Mouse (Mus musculus) midbrain, embryonic 10.5 days (tissue): ENCODE data around the gene Ube2f. TPM values are rescaled to one million over a fixed set of nuclear protein-coding genes. Genes with fewer than 3 reads are reported as not detected.

Experiments used
- DNase-seq: peaks from one replicate; pipeline ENCODE4 v3.0.0-alpha.2; 2017; ENCODE audit warnings: low spot score
- H3K27ac ChIP-seq: fragments of 300-500 bp; sonication (generic); replicated peaks from 2 replicates; pipeline ENCODE4 v1.5.1; 2016; ENCODE audit warnings: mild to moderate bottlenecking
- H3K27me3 ChIP-seq: fragments of 300-500 bp; sonication (generic); 2 replicates; pipeline ENCODE4 v1.6.1; 2016; ENCODE audit warnings: low read depth, mild to moderate bottlenecking; ENCODE audit not compliant: poor library complexity, severe bottlenecking
- H3K36me3 ChIP-seq: fragments of 300-500 bp; sonication (generic); 2 replicates; pipeline ENCODE4 v1.6.1; 2016; ENCODE audit warnings: mild to moderate bottlenecking, moderate library complexity
- H3K4me1 ChIP-seq: fragments of 300-500 bp; sonication (generic); 2 replicates; pipeline ENCODE4 v1.6.1; 2016
- H3K4me3 ChIP-seq: fragments of 300-500 bp; sonication (generic); 2 replicates; pipeline ENCODE4 v1.5.1; 2016; ENCODE audit warnings: mild to moderate bottlenecking, moderate library complexity
- H3K9me3 ChIP-seq: fragments of 300-500 bp; sonication (generic); replicated peaks from 2 replicates; pipeline ENCODE4 v1.6.1; 2016; ENCODE audit warnings: mild to moderate bottlenecking
- WGBS: fragments of 180-500 bp; shearing (Covaris S2); methylation state at CpG from one replicate; pipeline ENCODE4 v1.1.7; 2016; 5-methylcytosine and 5-hydroxymethylcytosine counted together
- polyA plus RNA-seq: library from polyadenylated mRNA; unstranded; fragments of >200 nt; fragmentation: Nextera tagmentation; extraction: Ambion mirVana; gene quantifications from 2 replicates; pipeline ENCODE4 v1.2.1, GENCODE M21; 2016

The Ube2f gene
- polyA plus RNA-seq, 1 experiment from 2014 or later = 92.1 TPM

DNA sequence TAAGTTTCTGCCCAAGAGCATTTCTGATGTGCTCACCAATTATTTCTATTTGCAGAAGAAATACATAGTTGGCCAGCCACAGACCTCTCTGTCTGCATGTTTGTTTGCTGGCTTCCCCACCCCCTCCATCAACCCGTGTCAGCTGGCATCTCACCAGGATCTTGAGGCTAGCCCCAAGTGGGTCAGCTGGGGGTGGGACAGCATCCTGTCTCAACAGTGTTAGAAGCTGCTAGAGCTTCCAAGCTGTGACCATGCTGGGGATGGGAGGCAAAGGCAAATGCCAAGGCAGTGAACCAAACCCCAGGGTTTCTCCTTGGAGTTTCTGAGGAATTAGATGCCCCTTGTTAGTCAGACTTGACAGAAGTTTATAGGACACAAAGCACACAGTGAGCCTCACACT lies 34.1 kb upstream of the Ube2f start:
- DNase-seq = no peak
- H3K9me3 ChIP-seq = no peaks in the 10 kb centered on the region
- H3K36me3 ChIP-seq = no peaks in the 10 kb centered on the region
- 73% methylated on average over 1 of the region's 1 CpGs for WGBS
- H3K4me3 ChIP-seq = no peak overlapping the region
- no peak overlapping the region for H3K27ac ChIP-seq
- H3K27me3 ChIP-seq = no peaks in the 10 kb centered on the region
- H3K4me1 ChIP-seq = peaks cover 9% of the 10 kb centered on the region; the same call in 1 of the 2 replicates

- Histone ChIP-seq H3K9me3 (no peaks in the 10 kb centered on the region), H3K36me3 (no peaks in the 10 kb centered on the region), H3K4me1 (peaks cover 9% of the 10 kb centered on the region; the same call in 1 of the 2 replicates), H3K4me3 (no peak overlapping the region), H3K27me3 (no peaks in the 10 kb centered on the region), H3K27ac (no peak overlapping the region)
- 72% methylated on average over 10 of the region's 10 CpGs for WGBS
- no peak for DNase-seq
Observed at GRCm38 (mm10) chr1:91216504-91217267, 33.4 kb upstream of the Ube2f start.

DNA sequence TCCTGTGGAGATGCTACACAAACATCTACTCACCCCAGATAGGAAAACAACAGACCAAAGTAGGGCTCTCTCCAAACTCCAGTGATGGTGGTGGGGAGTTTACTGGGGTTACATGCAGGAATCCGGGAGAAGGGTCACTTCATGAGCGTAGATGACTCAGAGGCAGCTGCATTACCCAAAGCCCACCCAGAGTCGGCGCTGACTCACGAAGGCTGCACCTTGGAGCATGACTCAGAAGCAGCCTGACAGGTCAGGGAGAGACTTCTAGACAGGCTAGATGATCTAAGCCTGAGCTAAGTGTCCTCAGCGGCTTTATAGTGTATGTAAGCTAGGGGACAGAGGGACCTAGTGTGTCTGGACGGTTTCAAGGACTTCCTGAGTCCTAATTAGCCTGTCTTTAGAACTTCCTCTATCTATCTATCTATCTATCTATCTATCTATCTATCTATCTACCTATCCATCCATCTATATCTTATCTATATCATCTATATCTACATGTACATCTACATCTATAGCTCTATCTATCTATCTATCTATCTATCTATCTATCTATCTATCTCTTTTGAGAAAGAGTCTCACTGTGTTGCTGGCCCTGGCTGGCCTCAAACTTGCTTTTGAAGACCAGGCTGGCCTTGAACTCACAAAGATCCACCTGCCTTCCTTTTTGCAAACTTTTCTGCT lies 30.3 kb upstream of the Ube2f start:
- no peaks in the 10 kb centered on the region for H3K27me3 ChIP-seq
- H3K27ac ChIP-seq = no peak overlapping the region
- H3K4me3 ChIP-seq = no peak overlapping the region
- WGBS = 85% methylated on average over 7 of the region's 7 CpGs
- H3K9me3 ChIP-seq = no peaks in the 10 kb centered on the region
- H3K4me1 ChIP-seq = peaks cover 5% of the 10 kb centered on the region; the same call in 1 of the 2 replicates
- no peaks in the 10 kb centered on the region for H3K36me3 ChIP-seq
- no peak for DNase-seq

- 89% methylated on average over 3 of the region's 3 CpGs for WGBS
Observed at GRCm38 (mm10) chr1:91220322-91220672, 29.8 kb upstream of the Ube2f start.

GRCm38 (mm10) chr1:91226562-91226961 lies 23.5 kb upstream of the Ube2f start:
- 71% methylated on average over 4 of the region's 4 CpGs for WGBS
- H3K4me1 ChIP-seq = peaks cover 12% of the 10 kb centered on the region; the same call in 1 of the 2 replicates
- no peak for DNase-seq
- H3K27me3 ChIP-seq = no peaks in the 10 kb centered on the region
- H3K4me3 ChIP-seq = no peak overlapping the region
- H3K36me3 ChIP-seq = no peaks in the 10 kb centered on the region
- H3K27ac ChIP-seq = no peak overlapping the region
- no peaks in the 10 kb centered on the region for H3K9me3 ChIP-seq

More at GRCm38 (mm10) chr1:91220322-91220672, 29.8 kb upstream of the Ube2f start:
- Histone ChIP-seq H3K4me3 (no peak overlapping the region), H3K36me3 (no peaks in the 10 kb centered on the region), H3K27ac (no peak overlapping the region), H3K27me3 (no peaks in the 10 kb centered on the region), H3K4me1 (peaks cover 5% of the 10 kb centered on the region; the same call in 1 of the 2 replicates), H3K9me3 (no peaks in the 10 kb centered on the region)
- DNase-seq = no peak

GRCm38 (mm10) chr1:91227381-91228054 lies 22.6 kb upstream of the Ube2f start:
- no peaks in the 10 kb centered on the region for H3K9me3 ChIP-seq
- no peaks in the 10 kb centered on the region for H3K27me3 ChIP-seq
- no peaks in the 10 kb centered on the region for H3K36me3 ChIP-seq
- H3K4me3 ChIP-seq = no peak overlapping the region
- no peak for DNase-seq
- H3K27ac ChIP-seq = no peak overlapping the region
- 69% methylated on average over 15 of the region's 15 CpGs for WGBS
- peaks cover 12% of the 10 kb centered on the region; the same call in 1 of the 2 replicates for H3K4me1 ChIP-seq

DNA sequence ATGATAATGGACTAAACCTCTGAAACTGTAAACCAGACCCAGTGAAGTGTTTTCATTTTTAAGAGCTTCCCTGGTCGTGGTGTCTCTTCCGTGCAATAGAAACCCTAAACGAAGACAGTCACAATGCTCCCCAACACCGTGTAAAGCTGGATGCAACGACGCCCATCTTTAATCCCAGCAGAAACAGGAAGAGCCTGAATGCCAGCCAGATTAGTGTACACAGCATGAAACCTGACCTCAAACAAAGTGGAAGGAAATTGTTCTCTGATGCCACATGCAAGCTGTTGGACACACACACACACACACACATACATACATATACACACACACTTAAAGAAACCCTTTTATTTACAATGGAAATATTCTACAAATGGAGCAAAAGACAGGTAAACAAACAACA lies 19.0 kb upstream of the Ube2f start:
- WGBS = 78% methylated on average over 6 of the region's 6 CpGs
- no peaks in the 10 kb centered on the region for H3K36me3 ChIP-seq
- no peak overlapping the region for H3K27ac ChIP-seq
- no peak for DNase-seq
- no peaks in the 10 kb centered on the region for H3K9me3 ChIP-seq
- H3K4me1 ChIP-seq = peaks cover 12% of the 10 kb centered on the region; the same call in 1 of the 2 replicates
- H3K4me3 ChIP-seq = no peak overlapping the region
- no peaks in the 10 kb centered on the region for H3K27me3 ChIP-seq

- H3K4me1 ChIP-seq = peaks cover 9% of the 10 kb centered on the region; the same call in 1 of the 2 replicates
- H3K4me3 ChIP-seq = no peak overlapping the region
- H3K27ac ChIP-seq = no peak overlapping the region
- DNase-seq = no peak
- no peaks in the 10 kb centered on the region for H3K36me3 ChIP-seq
- H3K27me3 ChIP-seq = no peaks in the 10 kb centered on the region
- 65% methylated on average over 5 of the region's 5 CpGs for WGBS
- H3K9me3 ChIP-seq = no peaks in the 10 kb centered on the region
Observed at GRCm38 (mm10) chr1:91231896-91232295, 18.2 kb upstream of the Ube2f start.

- Histone ChIP-seq H3K9me3 (no peaks in the 10 kb centered on the region), H3K4me3 (no peak overlapping the region), H3K27me3 (no peaks in the 10 kb centered on the region), H3K36me3 (no peaks in the 10 kb centered on the region), H3K4me1 (no peaks in the 10 kb centered on the region), H3K27ac (no peak overlapping the region)
- 81% methylated on average over 5 of the region's 5 CpGs for WGBS
- no peak for DNase-seq
Observed at GRCm38 (mm10) chr1:91235395-91235794, 14.7 kb upstream of the Ube2f start.

GRCm38 (mm10) chr1:91237676-91238075 lies 12.4 kb upstream of the Ube2f start:
- Histone ChIP-seq H3K27me3 (no peaks in the 10 kb centered on the region), H3K27ac (no peak overlapping the region), H3K36me3 (no peaks in the 10 kb centered on the region), H3K4me1 (no peaks in the 10 kb centered on the region), H3K4me3 (no peak overlapping the region), H3K9me3 (no peaks in the 10 kb centered on the region)
- 83% methylated on average over 6 of the region's 6 CpGs for WGBS
- DNase-seq = no peak

- no peak overlapping the region for H3K4me3 ChIP-seq
- WGBS = 19% methylated on average over 5 of the region's 5 CpGs
- no peaks in the 10 kb centered on the region for H3K9me3 ChIP-seq
Observed at GRCm38 (mm10) chr1:91239112-91239511, 11.0 kb upstream of the Ube2f start.

DNA sequence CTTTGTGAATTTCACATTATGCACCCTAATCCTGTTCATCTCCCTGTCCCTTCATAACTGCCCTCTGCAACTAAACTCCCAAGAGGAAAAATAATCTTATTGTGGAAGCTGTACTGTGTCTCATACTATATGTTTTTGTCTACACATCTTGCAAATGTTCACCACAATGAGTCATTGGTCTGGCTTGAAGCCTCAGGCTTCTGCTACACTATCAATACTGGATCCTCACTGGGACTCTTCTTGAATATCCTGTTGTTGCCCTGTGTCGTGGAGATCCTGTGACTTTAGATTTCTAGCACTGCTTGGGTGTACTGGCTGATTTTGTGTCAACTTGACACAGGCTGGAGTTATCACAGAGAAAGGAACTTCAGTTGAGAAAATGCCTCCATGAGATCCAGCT lies 10.3 kb upstream of the Ube2f start:
- Histone ChIP-seq H3K27ac (no peak overlapping the region), H3K4me1 (no peaks in the 10 kb centered on the region), H3K9me3 (no peaks in the 10 kb centered on the region), H3K36me3 (no peaks in the 10 kb centered on the region), H3K27me3 (no peaks in the 10 kb centered on the region), H3K4me3 (no peak overlapping the region)
- WGBS = 81% methylated on average over 1 of the region's 1 CpGs
- DNase-seq = no peak

More at GRCm38 (mm10) chr1:91239112-91239511, 11.0 kb upstream of the Ube2f start:
- H3K4me1 ChIP-seq = no peaks in the 10 kb centered on the region
- H3K27me3 ChIP-seq = no peaks in the 10 kb centered on the region
- no peaks in the 10 kb centered on the region for H3K36me3 ChIP-seq
- DNase-seq = peak; percentile 39
- H3K27ac ChIP-seq = no peak overlapping the region

GRCm38 (mm10) chr1:91240685-91241084 lies 9.4 kb upstream of the Ube2f start:
- DNase-seq = no peak
- Histone ChIP-seq H3K27ac (no peak overlapping the region), H3K4me1 (no peaks in the 10 kb centered on the region), H3K9me3 (no peaks in the 10 kb centered on the region), H3K27me3 (no peaks in the 10 kb centered on the region), H3K36me3 (no peaks in the 10 kb centered on the region), H3K4me3 (no peak overlapping the region)
- 82% methylated on average over 1 of the region's 1 CpGs for WGBS
